Mouse (Mus musculus): ENCODE results near the gene Gm3233. TPM values are rescaled to one million over a fixed set of nuclear protein-coding genes. Genes with fewer than 3 reads are reported as not detected.
"Not testable (repeated sequence)": the region's sequence is repeated elsewhere in the genome, so short reads cannot be mapped to it uniquely, and the experiment has no call there.

Gene Gm3233
- polyA plus RNA-seq, 1 experiment from 2014 or later: not detected

- WGBS: 83% methylated on average over 1 of the region's 1 CpGs
- not testable (repeated sequence) for H3K9ac ChIP-seq (replicated peaks); H3K9me3 ChIP-seq; H3K27me3 ChIP-seq; ATAC-seq (replicated peaks); H3K36me3 ChIP-seq; H3K4me1 ChIP-seq; H3K4me2 ChIP-seq (replicated peaks); H3K4me3 ChIP-seq
- H3K27ac ChIP-seq (replicated peaks): 0 out of 2 replicates have a peak within 1 kb of the TSS, but pooled peaks have one; percentile 11
These were observed 11.7 kb upstream of the Gm3233 start, which contains the start of gene Gm3238 for GRCm38 (mm10) chr10:77771225-77771624. Gene Gm3238, minus strand, starts transcription at chr10:77771325.

- H3K4me3 ChIP-seq: no peak overlapping the region
- H3K9me3 ChIP-seq: no peaks in the 10 kb centered on the region
- H3K36me3 ChIP-seq: no peaks in the 10 kb centered on the region
- WGBS: 87% methylated on average over 1 of the region's 1 CpGs
- no peaks in the 10 kb centered on the region for H3K27me3 ChIP-seq
- no peak overlapping the region for H3K9ac ChIP-seq (replicated peaks)
- H3K4me1 ChIP-seq: no peaks in the 10 kb centered on the region
- H3K27ac ChIP-seq (replicated peaks): no peak overlapping the region
- no peak overlapping the region for H3K4me2 ChIP-seq (replicated peaks)
- no peak for ATAC-seq (replicated peaks)
These were observed 10.2 kb upstream of the Gm3233 start for GRCm38 (mm10) chr10:77769727-77770126.

- H3K27ac ChIP-seq (replicated peaks): no peak overlapping the region
- H3K27me3 ChIP-seq: no peaks in the 10 kb centered on the region
- no peaks in the 10 kb centered on the region for H3K9me3 ChIP-seq
- H3K4me2 ChIP-seq (replicated peaks): no peak overlapping the region
- ATAC-seq (replicated peaks): no peak
- no peaks in the 10 kb centered on the region for H3K36me3 ChIP-seq
- H3K4me3 ChIP-seq: no peak overlapping the region
- H3K4me1 ChIP-seq: no peaks in the 10 kb centered on the region
- H3K9ac ChIP-seq (replicated peaks): no peak overlapping the region
These were observed 6.0 kb downstream of the Gm3233 start for GRCm38 (mm10) chr10:77753448-77753847.

- not testable (repeated sequence) for H3K36me3 ChIP-seq; H3K4me2 ChIP-seq (replicated peaks); H3K9me3 ChIP-seq; H3K4me1 ChIP-seq; ATAC-seq (replicated peaks); H3K27me3 ChIP-seq; H3K4me3 ChIP-seq; H3K27ac ChIP-seq (replicated peaks); H3K9ac ChIP-seq (replicated peaks)
- WGBS: 66% methylated on average over 3 of the region's 3 CpGs
These were observed 7.2 kb downstream of the Gm3233 start for GRCm38 (mm10) chr10:77752312-77752711.

- not testable (repeated sequence) for H3K27ac ChIP-seq (replicated peaks); H3K4me3 ChIP-seq; H3K27me3 ChIP-seq; H3K4me2 ChIP-seq (replicated peaks); H3K36me3 ChIP-seq; H3K9me3 ChIP-seq; H3K9ac ChIP-seq (replicated peaks); H3K4me1 ChIP-seq; ATAC-seq (replicated peaks)
- WGBS: 71% methylated on average over 1 of the region's 1 CpGs
These were observed 8.2 kb downstream of the Gm3233 start, which contains the start of gene Gm9736 for GRCm38 (mm10) chr10:77751254-77751653. Gene Gm9736, minus strand, starts transcription at chr10:77751354.

- not testable (repeated sequence) for H3K4me2 ChIP-seq (replicated peaks); H3K4me1 ChIP-seq; ATAC-seq (replicated peaks); H3K9me3 ChIP-seq; H3K4me3 ChIP-seq; H3K27ac ChIP-seq (replicated peaks); H3K9ac ChIP-seq (replicated peaks); H3K27me3 ChIP-seq; H3K36me3 ChIP-seq
- WGBS: 73% methylated on average over 1 of the region's 1 CpGs
These were observed 8.8 kb downstream of the Gm3233 start for GRCm38 (mm10) chr10:77750686-77751085.

- ATAC-seq (replicated peaks); H3K4me3 ChIP-seq; H3K4me2 ChIP-seq (replicated peaks); H3K4me1 ChIP-seq; H3K36me3 ChIP-seq; H3K9me3 ChIP-seq; H3K27me3 ChIP-seq; H3K9ac ChIP-seq (replicated peaks): not testable (repeated sequence)
- 47% methylated on average over 5 of the region's 5 CpGs for WGBS
- H3K27ac ChIP-seq (replicated peaks): 0 out of 2 replicates have a peak within 1 kb of the TSS, but pooled peaks have one; percentile 15
These were observed 17.4 kb downstream of the Gm3233 start, which contains the start of gene Gm18596 for GRCm38 (mm10) chr10:77741924-77742688. Gene Gm18596, minus strand, starts transcription at chr10:77742638.

GRCm38 (mm10) chr10:77738929-77739328, 20.6 kb downstream of the Gm3233 start:
- WGBS: 94% methylated on average over 4 of the region's 4 CpGs
- Histone ChIP-seq H3K4me2 (replicated peaks) (no peak overlapping the region), H3K9ac (replicated peaks) (no peak overlapping the region), H3K36me3 (no peaks in the 10 kb centered on the region), H3K9me3 (no peaks in the 10 kb centered on the region; the same call in 1 of the 2 replicates), H3K27ac (replicated peaks) (no peak overlapping the region), H3K4me1 (no peaks in the 10 kb centered on the region), H3K27me3 (no peaks in the 10 kb centered on the region), H3K4me3 (no peak overlapping the region)
- ATAC-seq (replicated peaks): no peak

GRCm38 (mm10) chr10:77735928-77736327, 23.6 kb downstream of the Gm3233 start:
- no peak overlapping the region for H3K27ac ChIP-seq (replicated peaks)
- H3K36me3 ChIP-seq: no peaks in the 10 kb centered on the region
- H3K9ac ChIP-seq (replicated peaks): no peak overlapping the region
- no peaks in the 10 kb centered on the region; the same call in 1 of the 2 replicates for H3K9me3 ChIP-seq
- no peaks in the 10 kb centered on the region for H3K4me1 ChIP-seq
- H3K4me2 ChIP-seq (replicated peaks): no peak overlapping the region
- H3K4me3 ChIP-seq: no peak overlapping the region
- no peak for ATAC-seq (replicated peaks)
- 93% methylated on average over 1 of the region's 1 CpGs for WGBS
- no peaks in the 10 kb centered on the region for H3K27me3 ChIP-seq

GRCm38 (mm10) chr10:77729241-77729640, 30.2 kb downstream of the Gm3233 start:
- no peaks in the 10 kb centered on the region for H3K27me3 ChIP-seq
- no peak overlapping the region for H3K4me3 ChIP-seq
- H3K4me1 ChIP-seq: no peaks in the 10 kb centered on the region
- H3K27ac ChIP-seq (replicated peaks): no peak overlapping the region
- H3K4me2 ChIP-seq (replicated peaks): no peak overlapping the region
- WGBS: 50% methylated on average over 4 of the region's 4 CpGs
- ATAC-seq (replicated peaks): no peak
- H3K9me3 ChIP-seq: no peaks in the 10 kb centered on the region
- H3K36me3 ChIP-seq: no peaks in the 10 kb centered on the region
- no peak overlapping the region for H3K9ac ChIP-seq (replicated peaks)

GRCm38 (mm10) chr10:77728280-77728679, 31.2 kb downstream of the Gm3233 start:
- no peak overlapping the region for H3K4me2 ChIP-seq (replicated peaks)

GRCm38 (mm10) chr10:77726186-77726585, 33.3 kb downstream of the Gm3233 start, which contains the start of gene Gm10100:
Gene Gm10100, plus strand, starts transcription at chr10:77726486.
- H3K4me1 ChIP-seq: no peaks in the 10 kb centered on the region
- H3K9ac ChIP-seq (replicated peaks): no peak within 1 kb of the TSS
- H3K9me3 ChIP-seq: no peaks in the 10 kb centered on the region
- no peaks in the 10 kb centered on the region for H3K27me3 ChIP-seq
- no peak for ATAC-seq (replicated peaks)
- no peak within 1 kb of the TSS for H3K4me3 ChIP-seq
- no peak within 1 kb of the TSS for H3K4me2 ChIP-seq (replicated peaks)
- H3K36me3 ChIP-seq: no peaks in the 10 kb centered on the region
- 35% methylated on average over 3 of the region's 3 CpGs for WGBS
- H3K27ac ChIP-seq (replicated peaks): no peak within 1 kb of the TSS

More at GRCm38 (mm10) chr10:77728280-77728679, 31.2 kb downstream of the Gm3233 start:
- no peak for ATAC-seq (replicated peaks)
- Histone ChIP-seq H3K27me3 (no peaks in the 10 kb centered on the region), H3K9me3 (no peaks in the 10 kb centered on the region), H3K36me3 (no peaks in the 10 kb centered on the region), H3K4me3 (no peak overlapping the region), H3K27ac (replicated peaks) (no peak overlapping the region), H3K9ac (replicated peaks) (no peak overlapping the region), H3K4me1 (no peaks in the 10 kb centered on the region)
- 72% methylated on average over 4 of the region's 4 CpGs for WGBS
